Mouse (Mus musculus) limb, embryonic 13.5 days (tissue): ENCODE data around the gene Idh3b. TPM values are rescaled to one million over a fixed set of nuclear protein-coding genes. Genes with fewer than 3 reads are reported as not detected.

Experiments used
- ATAC-seq: fragments of 200-750 bp; cut with Nextera tagmentation; 2 replicates; pipeline ENCODE4 v1.8.0; 2017; ENCODE audit warnings: low read depth, moderate number of reproducible peaks, moderate TSS enrichment; ENCODE audit not compliant: low FRiP score
- H3K27ac ChIP-seq: fragments of 300-500 bp; sonication (generic); 2 replicates; pipeline ENCODE4 v1.5.1; 2015; ENCODE audit warnings: inconsistent platforms, mild to moderate bottlenecking, moderate library complexity
- H3K27me3 ChIP-seq: fragments of 300-500 bp; sonication (generic); 2 replicates; pipeline ENCODE4 v1.6.1; 2015; ENCODE audit warnings: mild to moderate bottlenecking, inconsistent platforms
- H3K36me3 ChIP-seq: fragments of 300-500 bp; sonication (generic); 2 replicates; pipeline ENCODE4 v1.6.1; 2015; ENCODE audit warnings: inconsistent platforms, mild to moderate bottlenecking, moderate library complexity
- H3K4me1 ChIP-seq: fragments of 300-500 bp; sonication (generic); 2 replicates; pipeline ENCODE4 v1.6.1; 2015; ENCODE audit warnings: inconsistent platforms
- H3K4me2 ChIP-seq: fragments of 300-500 bp; sonication (generic); replicated peaks from 2 replicates; pipeline ENCODE4 v1.6.1; 2015; ENCODE audit warnings: inconsistent platforms, mild to moderate bottlenecking, moderate library complexity
- H3K4me3 ChIP-seq: fragments of 300-500 bp; sonication (generic); 2 replicates; pipeline ENCODE4 v1.5.1; 2015; ENCODE audit warnings: moderate library complexity, mild to moderate bottlenecking, inconsistent platforms
- H3K9ac ChIP-seq: fragments of 300-500 bp; sonication (generic); 2 replicates; pipeline ENCODE4 v1.6.1; 2015; ENCODE audit warnings: mild to moderate bottlenecking, inconsistent platforms
- H3K9me3 ChIP-seq: fragments of 300-500 bp; sonication (generic); 2 replicates; pipeline ENCODE4 v1.6.1; 2016; ENCODE audit warnings: inconsistent platforms
- WGBS: fragments of 180-500 bp; shearing (Covaris S2); methylation state at CpG from one replicate; pipeline ENCODE4 v1.1.7; 2015; 5-methylcytosine and 5-hydroxymethylcytosine counted together
- polyA plus RNA-seq: library from polyadenylated mRNA; unstranded; fragments of >200 nt; fragmentation: Nextera tagmentation; extraction: Ambion mirVana; gene quantifications from 2 replicates; pipeline ENCODE4 v1.2.1, GENCODE M21; 2015

Gene Idh3b
- polyA plus RNA-seq: 155 and 158 TPM in 2 replicates

DNA sequence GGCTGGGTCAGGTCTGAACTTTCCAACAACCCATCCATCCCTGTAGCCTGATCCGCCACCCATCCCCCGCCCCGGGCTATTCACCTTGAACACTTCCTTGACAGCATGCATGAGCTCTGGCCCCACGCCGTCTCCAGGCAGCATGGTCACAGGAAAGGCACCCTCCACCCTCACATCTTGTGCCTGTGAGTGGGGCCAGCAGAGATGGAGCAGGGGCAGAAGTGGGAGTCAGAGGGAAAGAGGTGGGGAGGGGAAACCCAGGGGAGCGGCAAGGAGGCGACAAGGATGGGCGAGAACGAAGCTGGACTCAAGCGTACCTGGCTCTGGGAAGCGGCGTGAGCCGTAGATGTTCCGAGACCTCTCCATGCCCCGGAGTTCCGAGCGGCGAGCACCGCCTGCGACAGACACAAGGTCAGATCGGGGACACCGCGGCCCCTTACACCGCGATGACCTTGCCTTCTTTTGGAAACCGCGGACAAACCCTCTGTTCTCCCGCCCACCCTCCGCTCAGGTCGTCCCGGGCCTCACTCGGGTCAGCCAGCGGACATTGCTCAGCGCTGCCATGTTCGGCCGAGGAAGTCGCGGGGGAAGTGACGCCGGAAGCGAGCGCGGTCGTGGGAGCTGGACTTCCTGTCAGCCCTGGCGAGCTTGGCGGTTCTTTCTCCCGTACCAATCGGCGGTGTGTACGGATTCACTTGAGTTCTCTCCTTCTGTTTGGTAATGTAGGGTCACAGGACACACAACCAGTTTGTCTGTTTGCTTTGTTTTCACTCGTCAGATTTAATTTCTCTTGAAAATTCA lies at the start of gene Idh3b:
Gene Idh3b, minus strand, starts transcription at position 694 of the 801 bp plus-strand sequence.
- Histone ChIP-seq H3K36me3 (peaks cover 25% of the 10 kb centered on the region), H3K4me3 (peak within 1 kb of the TSS; percentile 90), H3K4me2 (peak within 1 kb of the TSS; percentile 99), H3K27ac (peak within 1 kb of the TSS; percentile 48; the same call in 1 of the 2 replicates), H3K27me3 (no peaks in the 10 kb centered on the region), H3K9ac (peak within 1 kb of the TSS; percentile 90), H3K9me3 (no peaks in the 10 kb centered on the region), H3K4me1 (peaks cover 15% of the 10 kb centered on the region)
- ATAC-seq: peak; percentile 84
- WGBS: 1% methylated on average over 51 of the region's 51 CpGs

DNA sequence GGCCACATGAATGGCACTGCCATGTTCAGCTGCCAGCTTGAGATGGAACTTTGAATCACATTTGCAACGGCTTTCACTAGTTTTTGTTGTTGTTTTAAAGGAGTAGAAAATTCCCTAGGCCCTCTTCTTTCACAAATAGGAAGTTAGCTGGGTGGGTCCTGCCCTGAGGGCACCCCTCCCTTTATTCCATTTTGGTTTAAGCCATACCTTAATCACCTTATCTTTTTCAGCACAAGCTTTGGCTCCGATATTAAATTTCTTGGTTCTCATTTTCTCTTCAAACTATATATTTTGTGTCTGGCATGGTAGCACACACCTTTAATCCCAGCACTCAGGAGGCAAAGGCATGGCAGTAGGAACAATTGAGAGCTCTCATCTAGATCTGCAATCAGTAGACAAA lies 45.2 kb upstream of the Idh3b start:
- Histone ChIP-seq H3K9ac (no peak overlapping the region), H3K4me2 (no peak overlapping the region), H3K36me3 (no peaks in the 10 kb centered on the region; the same call in 1 of the 2 replicates), H3K4me1 (no peaks in the 10 kb centered on the region), H3K9me3 (no peaks in the 10 kb centered on the region), H3K4me3 (no peak overlapping the region), H3K27me3 (no peaks in the 10 kb centered on the region), H3K27ac (no peak overlapping the region)
- no peak for ATAC-seq
- 86% methylated on average over 2 of the region's 2 CpGs for WGBS

DNA sequence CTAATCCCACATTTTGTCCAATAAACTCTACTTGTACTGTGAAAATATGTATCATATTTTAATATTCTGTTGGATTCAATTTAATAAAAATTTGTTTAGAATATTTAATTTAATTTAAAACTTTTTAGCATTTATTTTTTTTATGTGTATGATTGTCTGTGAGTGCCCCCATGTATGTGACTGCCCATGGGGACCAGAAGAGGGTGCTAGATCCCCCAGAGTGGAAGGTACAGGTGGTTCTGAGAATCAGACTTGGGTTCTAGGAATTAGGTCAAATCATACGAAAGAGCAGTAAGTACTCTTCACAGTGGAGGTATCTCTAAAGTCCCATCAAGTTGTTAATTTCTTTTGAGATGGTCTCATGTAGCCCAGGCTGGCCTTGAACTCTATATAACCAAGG lies 42.7 kb upstream of the Idh3b start:
- Histone ChIP-seq H3K9me3 (no peaks in the 10 kb centered on the region), H3K27ac (no peak overlapping the region), H3K36me3 (no peaks in the 10 kb centered on the region; the same call in 1 of the 2 replicates), H3K4me2 (no peak overlapping the region), H3K4me1 (no peaks in the 10 kb centered on the region), H3K27me3 (no peaks in the 10 kb centered on the region), H3K4me3 (no peak overlapping the region), H3K9ac (no peak overlapping the region)
- ATAC-seq: no peak
- WGBS: 73% methylated on average over 1 of the region's 1 CpGs

DNA sequence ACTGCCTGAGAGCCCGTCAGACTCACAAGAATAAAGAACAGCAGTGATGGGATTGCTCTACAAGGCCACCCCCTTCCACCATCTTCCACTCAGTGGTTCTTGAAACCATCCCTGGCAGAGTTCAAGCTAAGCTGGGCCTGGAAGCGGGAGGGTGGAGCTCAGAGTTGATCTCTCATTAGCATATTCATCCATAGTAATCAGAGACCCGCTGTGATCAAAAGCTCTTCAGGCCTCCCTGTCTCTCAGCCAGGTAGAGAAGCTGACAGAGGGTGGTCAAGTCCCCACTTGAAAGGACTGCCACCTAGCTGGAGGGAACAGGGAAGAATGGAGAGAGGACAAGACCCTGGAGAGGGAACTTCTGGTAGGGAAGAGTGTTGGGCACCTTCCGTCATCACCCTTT lies 18.7 kb upstream of the Idh3b start:
- WGBS: 49% methylated on average over 4 of the region's 4 CpGs
- Histone ChIP-seq H3K4me1 (no peaks in the 10 kb centered on the region), H3K27me3 (peaks cover 3% of the 10 kb centered on the region; the same call in 1 of the 2 replicates), H3K4me2 (no peak overlapping the region), H3K36me3 (peaks cover 52% of the 10 kb centered on the region), H3K9me3 (no peaks in the 10 kb centered on the region), H3K27ac (no peak overlapping the region), H3K4me3 (no peak overlapping the region), H3K9ac (no peak overlapping the region)
- ATAC-seq: no peak

DNA sequence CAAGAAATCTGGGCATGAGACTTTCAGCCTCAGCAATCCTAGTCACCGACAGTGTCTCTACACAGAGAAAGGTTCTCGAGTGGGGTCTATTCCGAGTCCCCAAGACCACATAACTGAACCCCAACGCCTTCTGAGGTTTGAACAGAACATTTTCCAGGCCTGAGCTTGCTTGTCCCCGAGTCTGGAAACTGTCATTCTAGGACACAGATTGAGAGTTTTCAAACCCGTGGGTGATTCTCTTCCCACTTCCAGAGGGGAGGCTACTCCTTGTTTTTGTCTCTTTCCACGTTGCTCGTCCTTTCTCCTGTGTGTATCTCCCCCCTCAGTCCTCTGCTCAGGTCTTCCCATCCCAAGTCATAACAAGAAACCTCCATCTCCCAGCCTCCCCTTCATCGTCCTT lies 13.2 kb upstream of the Idh3b start:
- Histone ChIP-seq H3K4me3 (no peak overlapping the region), H3K4me1 (peaks cover 28% of the 10 kb centered on the region), H3K27ac (no peak overlapping the region), H3K27me3 (peaks cover 47% of the 10 kb centered on the region), H3K36me3 (peaks cover 11% of the 10 kb centered on the region; the same call in 1 of the 2 replicates), H3K9me3 (no peaks in the 10 kb centered on the region), H3K9ac (0 out of 2 replicates have a peak overlapping the region, but pooled peaks have one; percentile 25), H3K4me2 (no peak overlapping the region)
- ATAC-seq: no peak
- WGBS: 75% methylated on average over 9 of the region's 9 CpGs

DNA sequence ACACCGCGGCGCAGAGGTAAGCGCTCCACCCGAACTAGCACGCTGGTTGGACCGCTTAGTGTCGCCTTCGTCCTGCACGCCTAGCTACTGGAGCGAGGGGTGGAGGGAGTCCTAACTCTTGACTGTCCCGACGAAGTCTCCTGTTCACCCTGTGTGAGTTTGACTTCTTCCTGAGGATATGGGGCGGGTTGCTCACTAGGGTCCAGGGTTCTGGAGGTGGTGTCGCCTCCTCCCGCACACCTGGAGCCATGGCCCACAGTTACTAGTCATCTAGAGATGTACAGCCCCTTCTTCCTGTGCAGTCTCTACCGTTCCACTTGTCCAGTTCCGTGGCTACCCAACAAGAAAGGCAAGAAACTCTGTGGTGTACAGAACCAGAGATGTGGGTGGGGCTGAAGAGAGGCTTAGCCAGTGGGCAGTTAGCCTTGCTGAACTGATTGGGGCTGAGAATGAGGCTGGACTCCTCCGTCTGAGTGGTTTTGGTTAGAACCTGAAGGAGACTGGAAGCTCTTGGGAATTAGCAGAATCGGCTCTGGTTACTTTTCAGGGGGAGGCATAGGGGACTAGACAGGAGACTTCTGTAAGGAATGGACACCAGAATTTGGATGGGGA lies 11.9 kb upstream of the Idh3b start:
- ATAC-seq: peak; percentile 9; the same call in 1 of the 2 replicates
- H3K4me1 ChIP-seq: peaks cover 32% of the 10 kb centered on the region
- WGBS: 3% methylated on average over 20 of the region's 20 CpGs
- H3K27me3 ChIP-seq: peaks cover 50% of the 10 kb centered on the region
- peak overlapping the region; percentile 75 for H3K4me2 ChIP-seq
- H3K27ac ChIP-seq: no peak overlapping the region
- H3K36me3 ChIP-seq: peaks cover 11% of the 10 kb centered on the region; the same call in 1 of the 2 replicates
- H3K4me3 ChIP-seq: peak overlapping the region; percentile 76
- H3K9ac ChIP-seq: peak overlapping the region; percentile 86
- no peaks in the 10 kb centered on the region for H3K9me3 ChIP-seq

DNA sequence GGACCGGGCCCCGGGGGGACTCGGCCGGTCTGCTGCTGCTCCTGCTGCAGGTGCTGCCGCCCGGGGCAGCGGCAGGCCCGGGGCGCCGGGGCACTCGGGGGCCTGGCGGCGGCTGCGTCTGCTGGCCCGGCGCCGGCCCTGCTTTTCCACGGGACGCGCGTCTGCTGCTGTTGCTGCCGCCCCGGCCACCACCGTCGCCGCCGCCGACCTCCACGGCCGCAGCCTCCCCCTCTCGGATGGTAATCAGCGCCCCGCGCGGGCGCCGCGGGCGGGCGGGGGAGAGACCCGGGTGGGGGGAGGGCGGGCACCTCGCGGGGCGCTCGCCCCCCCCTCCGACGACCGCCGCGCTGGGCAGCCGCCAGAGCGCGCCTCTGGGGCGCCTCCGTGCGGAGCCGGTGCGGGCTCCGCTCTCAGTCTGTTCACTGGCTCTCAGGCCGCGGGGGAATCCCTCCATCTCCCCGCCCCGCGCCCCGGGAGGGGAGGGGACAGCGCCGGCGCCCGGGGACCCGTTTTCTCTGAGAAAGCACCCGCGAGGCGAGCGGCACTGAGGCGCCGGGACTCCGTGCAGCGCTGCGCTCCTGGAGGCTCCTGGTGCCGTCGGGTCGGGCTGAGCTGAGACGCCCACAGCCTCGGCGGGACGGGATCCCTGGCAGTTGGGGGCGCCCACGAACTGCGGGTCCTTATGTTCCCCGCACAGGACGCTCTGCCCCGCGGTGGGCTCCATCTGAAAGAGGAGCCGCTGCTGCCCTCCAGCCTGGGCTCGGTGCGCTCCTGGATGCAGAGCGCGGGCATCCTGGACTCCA lies 11.2 kb upstream of the Idh3b start:
- peak; percentile 57 for ATAC-seq
- WGBS: under 1% methylated on average over 60 of the region's 99 CpGs
- H3K27me3 ChIP-seq: peaks cover 50% of the 10 kb centered on the region

DNA sequence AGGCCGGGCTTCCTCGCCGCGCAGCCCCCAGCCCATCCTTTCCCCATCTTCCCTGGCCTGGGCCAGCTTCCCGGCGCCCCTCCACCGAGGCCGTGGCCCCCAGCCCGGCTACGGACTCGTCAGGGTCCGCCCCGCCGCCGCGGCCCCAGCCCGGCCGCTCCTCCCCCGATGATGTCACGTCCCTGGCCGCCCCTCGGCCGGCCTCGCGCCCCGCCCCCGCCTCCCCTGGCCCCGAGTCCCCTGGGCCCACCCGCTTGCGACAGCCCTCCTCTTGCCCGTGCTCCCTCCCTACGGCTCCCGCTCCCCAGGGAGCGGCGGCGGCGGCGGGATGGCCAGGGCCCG lies 10.6 kb upstream of the Idh3b start, which contains the start of gene Ebf4:
Gene Ebf4, plus strand, starts transcription at position 234 of the 342 bp plus-strand sequence.
- Histone ChIP-seq H3K4me1 (peaks cover 32% of the 10 kb centered on the region), H3K4me2 (peak within 1 kb of the TSS; percentile 75), H3K36me3 (peaks cover 6% of the 10 kb centered on the region; the same call in 1 of the 2 replicates), H3K27me3 (peaks cover 50% of the 10 kb centered on the region), H3K4me3 (peak within 1 kb of the TSS; percentile 76), H3K9me3 (no peaks in the 10 kb centered on the region), H3K9ac (peak within 1 kb of the TSS; percentile 86), H3K27ac (peak within 1 kb of the TSS; percentile 58; the same call in 1 of the 2 replicates)
- peak; percentile 68 for ATAC-seq
- under 1% methylated on average over 31 of the region's 39 CpGs for WGBS

More for the DNA sequence above, 11.2 kb upstream of the Idh3b start:
- H3K4me3 ChIP-seq: peak overlapping the region; percentile 76
- peaks cover 32% of the 10 kb centered on the region for H3K4me1 ChIP-seq
- H3K9ac ChIP-seq: peak overlapping the region; percentile 86
- peak overlapping the region; percentile 58; the same call in 1 of the 2 replicates for H3K27ac ChIP-seq
- no peaks in the 10 kb centered on the region for H3K9me3 ChIP-seq
- H3K4me2 ChIP-seq: peak overlapping the region; percentile 75
- peaks cover 11% of the 10 kb centered on the region; the same call in 1 of the 2 replicates for H3K36me3 ChIP-seq

DNA sequence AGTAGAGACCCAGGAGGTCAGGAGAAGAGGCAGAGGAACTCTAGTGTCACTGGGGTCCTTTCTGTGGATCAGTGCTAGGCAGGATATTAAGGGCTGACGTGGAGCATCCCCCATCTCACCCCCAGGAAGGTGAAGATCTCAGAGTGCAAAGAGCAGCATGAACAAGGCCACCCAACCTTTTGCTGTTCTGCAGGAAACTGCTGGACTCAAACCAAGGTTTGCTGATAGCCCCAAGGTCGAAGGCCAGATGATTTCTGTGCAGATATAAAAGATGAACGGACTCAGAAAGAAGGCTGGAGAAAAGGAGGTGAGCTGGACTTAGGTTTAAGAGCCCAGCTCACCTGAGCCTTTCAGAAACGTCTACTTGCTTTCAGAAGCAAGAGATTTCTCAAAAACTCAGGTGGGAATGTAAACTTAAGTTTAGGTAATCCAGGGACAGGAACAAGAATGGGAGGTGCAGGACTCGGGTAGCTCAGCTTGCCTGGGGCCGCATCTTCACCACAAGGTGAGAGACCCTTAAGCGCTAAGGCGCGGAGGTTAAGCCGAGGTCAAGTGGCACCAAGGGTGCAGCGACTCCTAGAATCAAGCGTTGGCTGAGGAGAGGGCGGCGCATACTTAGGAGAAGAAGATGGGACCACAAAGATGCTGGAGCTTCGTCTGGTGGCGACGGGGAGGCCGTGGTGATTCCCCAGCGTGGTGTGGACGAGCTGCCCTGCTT lies 10.0 kb upstream of the Idh3b start:
- H3K4me1 ChIP-seq: peaks cover 32% of the 10 kb centered on the region
- peaks cover 5% of the 10 kb centered on the region; the same call in 1 of the 2 replicates for H3K36me3 ChIP-seq
- no peaks in the 10 kb centered on the region for H3K9me3 ChIP-seq
- peaks cover 50% of the 10 kb centered on the region for H3K27me3 ChIP-seq
- peak overlapping the region; percentile 76 for H3K4me3 ChIP-seq
- ATAC-seq: no peak
- peak overlapping the region; percentile 58; the same call in 1 of the 2 replicates for H3K27ac ChIP-seq
- 7% methylated on average over 19 of the region's 20 CpGs for WGBS
- peak overlapping the region; percentile 75 for H3K4me2 ChIP-seq
- peak overlapping the region; percentile 86 for H3K9ac ChIP-seq

DNA sequence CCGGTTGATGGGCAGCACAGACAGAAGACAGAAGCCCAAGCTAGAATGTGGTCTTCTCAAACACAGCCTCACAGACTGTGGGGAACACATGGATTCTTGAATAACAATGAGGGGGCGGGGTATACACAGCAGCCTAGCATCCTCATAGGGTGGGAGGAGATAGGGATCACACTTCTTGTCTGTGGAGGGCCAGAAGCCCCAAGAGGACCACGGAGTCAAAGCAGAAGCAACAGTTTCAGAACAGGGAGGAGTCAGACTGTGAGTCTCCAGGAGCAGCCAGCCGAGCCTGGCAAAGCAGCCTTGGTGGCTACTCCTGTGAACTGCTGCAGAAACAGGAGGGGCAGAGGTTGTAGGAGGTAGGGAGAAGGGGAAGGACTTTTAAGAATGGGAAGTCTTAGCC lies 9.1 kb upstream of the Idh3b start:
- Histone ChIP-seq H3K9ac (no peak overlapping the region), H3K27ac (no peak overlapping the region), H3K4me3 (no peak overlapping the region; the same call in 1 of the 2 replicates), H3K4me1 (peaks cover 32% of the 10 kb centered on the region), H3K36me3 (peaks cover 5% of the 10 kb centered on the region; the same call in 1 of the 2 replicates), H3K9me3 (no peaks in the 10 kb centered on the region), H3K4me2 (peak overlapping the region; percentile 75; the same call in 1 of the 2 replicates), H3K27me3 (peaks cover 50% of the 10 kb centered on the region)
- ATAC-seq: 0 out of 2 replicates have a peak, but pooled peaks have one; percentile 43
- WGBS: 1% methylated on average over 4 of the region's 4 CpGs

DNA sequence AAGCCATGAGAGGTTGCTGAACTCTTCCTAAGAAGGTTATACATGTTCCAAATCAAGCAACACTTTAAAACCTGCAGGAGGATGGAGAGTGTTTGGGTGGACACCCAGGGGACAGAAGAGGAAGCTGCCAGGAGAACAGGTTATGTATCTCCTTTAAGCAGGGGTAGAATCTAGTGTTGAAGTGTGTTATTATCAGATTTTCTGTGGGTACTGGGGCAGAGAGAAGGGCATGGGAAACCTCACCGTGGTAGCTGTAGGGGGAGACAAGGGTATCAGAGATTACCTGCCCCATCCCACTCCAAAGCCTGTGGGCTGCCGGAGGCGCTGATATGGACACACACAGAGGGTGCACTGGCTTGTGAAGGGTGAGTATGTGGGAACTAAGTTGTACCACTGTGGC lies 8.7 kb upstream of the Idh3b start:
- Histone ChIP-seq H3K36me3 (peaks cover 2% of the 10 kb centered on the region; the same call in 1 of the 2 replicates), H3K4me2 (no peak overlapping the region), H3K9ac (no peak overlapping the region), H3K27me3 (peaks cover 47% of the 10 kb centered on the region), H3K4me1 (peaks cover 32% of the 10 kb centered on the region), H3K27ac (no peak overlapping the region), H3K4me3 (no peak overlapping the region), H3K9me3 (no peaks in the 10 kb centered on the region)
- WGBS: 60% methylated on average over 3 of the region's 3 CpGs
- no peak for ATAC-seq
